Mouse (Mus musculus) right cerebral cortex, adult 18-20 months (tissue): ENCODE data around the gene Pttg1ip.

ENCODE experiments used
- DNase-seq: peaks from one replicate; pipeline ENCODE4 v3.0.0; 2022; ENCODE audit warnings: mixed read lengths

The Pttg1ip gene

DNA sequence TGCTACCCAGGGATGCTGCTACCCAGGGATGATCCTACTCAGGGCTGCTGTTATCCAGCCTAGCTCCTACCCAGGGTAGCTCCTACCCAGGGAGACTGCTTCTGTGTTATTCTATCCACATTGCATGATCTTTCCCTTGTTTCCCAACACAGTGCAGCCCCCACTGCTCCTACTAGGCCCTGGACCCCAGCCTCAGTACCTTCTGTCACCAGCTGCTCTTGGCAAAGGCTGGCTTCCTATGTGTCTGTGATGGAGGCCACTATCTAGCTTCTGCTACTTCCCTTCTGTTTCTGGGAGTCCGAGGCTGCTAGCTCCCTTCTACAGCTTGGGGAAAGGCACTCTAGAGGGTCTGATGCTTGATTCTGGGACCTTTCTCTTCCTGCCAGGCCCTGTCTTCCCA lies 65.9 kb downstream of the Pttg1ip start:
- DNase-seq: no peak

- no peak for DNase-seq
These were observed 66.4 kb downstream of the Pttg1ip start for GRCm38 (mm10) chr10:77647901-77648300.
